Mouse (Mus musculus): Measurements from ENCODE around the gene Gm17555. TPM values are rescaled to one million over a fixed set of nuclear protein-coding genes. Genes with fewer than 3 reads are reported as not detected.

Gm17555 gene
- total RNA-seq, 2 experiments from 2014 or later, result not detected

Other genes starting within 250 kb of the Gm17555 start
- 1 to 10 TPM; 1.7 to 1.8 TPM for gene Fgf7, start 180.4 kb upstream of the Gm17555 start, total RNA-seq (2021)
- not detected for gene Fam227b, start 63.1 kb upstream of the Gm17555 start, total RNA-seq (2021)
- 1 to 10 TPM; 3.5 to 7.2 TPM for gene Dtwd1, start 63.0 kb upstream of the Gm17555 start, total RNA-seq (2021)

Data from heart, postnatal 36 days (tissue).